Mouse (Mus musculus): ENCODE measurements around the gene Stox1.

GRCm38 (mm10) chr10:62730826-62731225 is 4.9 kb upstream of the Stox1 start:
- TF ChIP-seq CTCF (IDR thresholded peaks at IDR 0.05; ENCODE audit: low read depth) (no peak), EP300 (optimal IDR thresholded peaks at IDR 0.05) (no peak)

Measured in stomach, postnatal 0 days (tissue).